Mouse (Mus musculus) ovary, postnatal 36 days (tissue): ENCODE data around the gene Mapkapk2.

Experiments used
- DNase-seq: peaks from one replicate; pipeline ENCODE4 v3.0.0; 2022; ENCODE audit warnings: low spot score, mixed read lengths

The Mapkapk2 gene

GRCm38 (mm10) chr1:131019492-131020098 lies 78.0 kb downstream of the Mapkapk2 start, which contains the start of gene Il10:
Il10 (plus strand) TSS chr1:131019845.
- no peak for DNase-seq

DNA sequence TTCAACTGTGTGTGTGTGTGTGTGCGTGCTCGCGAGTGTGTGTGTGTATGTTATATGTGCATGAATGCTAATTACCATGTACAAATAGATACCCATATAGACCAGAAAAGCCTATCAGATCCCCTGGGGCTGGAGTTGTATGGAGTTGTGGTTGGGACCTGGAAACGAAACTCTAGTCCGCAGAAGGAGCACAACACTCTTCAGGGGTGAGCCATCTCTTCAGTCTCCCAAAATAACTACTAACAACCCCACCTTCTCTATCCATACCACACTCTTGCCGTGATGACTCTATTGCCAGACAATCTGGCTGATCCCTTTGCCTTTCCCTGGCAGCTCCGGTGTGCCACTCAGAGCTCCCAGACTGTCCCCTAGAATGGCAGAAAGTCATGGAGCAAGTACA lies 81.7 kb downstream of the Mapkapk2 start:
- no peak for DNase-seq

DNA sequence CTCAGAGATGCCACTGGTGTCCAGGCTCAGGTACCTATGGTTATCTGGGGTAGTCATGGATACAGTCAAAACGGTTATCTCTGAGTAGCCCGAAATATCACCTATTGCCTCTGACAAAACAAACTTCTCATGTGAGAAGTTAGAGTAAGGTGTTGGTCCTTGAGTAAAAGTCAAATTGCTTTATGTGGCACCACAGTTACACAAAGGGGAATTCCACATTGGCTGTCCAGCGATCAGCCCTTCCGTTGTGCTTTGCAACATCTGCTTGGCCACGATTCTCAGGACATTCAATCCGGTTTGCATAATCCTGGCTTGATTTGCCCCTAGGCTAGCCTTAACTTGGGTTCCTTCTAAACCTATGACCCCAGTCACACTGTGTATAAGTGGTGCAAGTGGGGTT lies 82.3 kb downstream of the Mapkapk2 start:
- DNase-seq = no peak

DNA sequence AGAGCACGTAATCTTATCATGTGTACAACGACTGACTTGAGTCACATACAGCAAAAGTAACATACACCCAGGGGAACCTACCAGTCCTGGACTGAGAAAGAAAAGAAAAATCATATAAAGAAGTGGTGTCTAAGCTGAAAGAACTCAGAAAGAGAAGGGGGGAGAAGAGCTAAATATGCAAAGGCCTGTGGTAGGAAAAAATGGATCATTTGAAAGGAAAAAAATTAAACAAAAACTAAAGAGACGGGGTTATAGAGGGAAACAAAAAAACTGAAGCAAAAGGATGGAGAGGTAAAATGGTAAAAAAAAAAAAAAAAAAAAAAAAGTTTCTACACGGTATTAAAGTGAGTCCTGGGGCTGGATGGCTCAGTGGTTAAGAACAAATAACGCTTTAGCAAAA lies 83.7 kb downstream of the Mapkapk2 start:
- no peak for DNase-seq

DNA sequence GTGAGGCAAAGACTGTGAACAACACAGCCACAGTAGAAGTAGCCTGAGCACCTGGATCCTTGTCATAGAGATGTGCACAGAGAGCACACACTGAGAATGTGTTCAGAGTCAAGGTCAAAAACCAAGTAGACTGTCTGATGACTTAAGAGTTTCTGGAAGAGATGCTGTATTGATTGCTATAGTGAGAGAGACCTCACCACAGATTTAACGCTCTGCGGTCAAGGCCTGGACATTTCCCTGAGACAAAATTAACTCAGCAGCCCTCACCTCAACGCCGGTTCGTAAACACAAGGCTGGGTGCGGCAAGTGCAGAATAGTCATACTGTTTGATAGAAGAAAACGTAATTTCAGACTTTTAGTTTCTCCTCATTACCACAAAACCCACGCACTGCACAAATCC lies 85.1 kb downstream of the Mapkapk2 start:
- DNase-seq = no peak

DNA sequence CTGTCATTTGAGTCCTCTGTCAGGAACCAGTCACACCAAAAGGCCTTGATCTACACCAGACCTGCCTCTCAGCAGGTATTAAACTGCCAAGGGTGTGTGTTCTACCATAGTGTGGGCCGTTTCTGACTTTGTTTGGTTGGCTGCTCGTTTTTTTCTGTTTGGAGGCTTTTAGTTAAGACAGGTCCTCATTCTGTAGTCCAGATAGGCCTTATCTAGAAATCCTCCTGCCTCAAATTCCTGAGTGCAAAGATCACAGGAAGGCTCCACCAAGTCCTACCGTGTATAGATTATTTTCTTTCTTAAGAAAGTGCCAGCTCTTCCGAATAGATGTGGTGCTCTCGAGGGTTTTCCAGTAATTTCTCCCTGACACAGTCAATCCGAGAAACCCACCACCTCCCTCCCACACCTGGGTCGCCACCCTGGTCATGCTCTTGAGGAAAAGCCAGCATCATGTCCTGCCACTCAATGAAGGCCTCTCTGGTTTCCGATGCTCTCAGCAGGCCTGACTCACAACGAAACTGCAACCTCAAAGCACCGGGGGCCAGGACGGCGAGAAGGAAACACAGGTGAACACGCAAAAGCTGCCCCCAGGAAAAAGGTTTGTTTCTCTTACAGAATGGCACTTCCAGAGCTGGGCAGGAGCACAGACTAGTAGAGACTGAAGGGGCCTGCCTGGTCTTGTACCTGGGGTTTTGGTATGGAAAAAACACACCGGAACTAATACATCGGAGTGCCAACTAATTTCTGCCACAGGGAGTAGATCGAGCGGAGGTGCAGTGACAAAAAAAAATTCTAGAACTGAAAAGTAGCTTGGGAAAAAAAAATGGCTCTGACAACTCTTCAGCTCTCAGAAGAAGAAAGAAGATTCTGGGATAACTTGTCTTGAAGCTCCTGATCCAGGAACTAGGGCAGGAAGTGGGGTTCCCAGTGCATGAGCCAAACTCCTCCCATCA lies 87.1 kb downstream of the Mapkapk2 start:
- DNase-seq = no peak

DNA sequence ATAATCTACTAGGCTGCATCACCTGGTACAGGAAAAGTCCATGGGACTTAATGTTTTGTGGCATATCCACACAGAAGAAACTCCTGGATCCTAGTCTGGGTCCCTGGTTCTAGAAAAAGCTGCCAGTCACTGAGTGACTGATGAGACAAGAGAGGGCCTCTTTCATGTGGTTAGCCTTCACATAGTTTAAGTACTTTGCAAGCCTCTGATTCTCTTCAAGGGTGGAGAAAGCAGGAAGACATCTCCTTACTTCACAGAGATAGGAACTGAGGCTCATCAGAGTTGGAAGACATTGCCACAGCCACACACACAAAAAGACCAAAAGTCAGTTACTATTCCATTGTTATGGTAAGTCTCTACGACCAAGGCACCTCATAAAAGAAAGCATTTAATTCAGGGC lies 91.6 kb downstream of the Mapkapk2 start:
- DNase-seq = no peak
